Mouse (Mus musculus) heart, postnatal 14 days (tissue): ENCODE measurements around the gene Crebrf. TPM values are rescaled to one million over a fixed set of nuclear protein-coding genes. Genes with fewer than 3 reads are reported as not detected.

Experiments used
- DNase-seq, 2 experiments: peaks; one replicate each; pipeline ENCODE4 v3.0.0; 2021 to 2022
- intact Hi-C: fragments of 180-260 bp; cut with DNase I; formaldehyde crosslinking; loops from one replicate; pipeline ENCODE4 v1.15.1; 2025
- long read RNA-seq, 2 experiments: library from polyadenylated mRNA; stranded (forward); transcript quantifications; one replicate each; pipeline ENCODE4 v2.0.0; 2021
- total RNA-seq, 2 experiments: library from RNA; stranded (reverse); gene quantifications; 2 replicates each; pipeline ENCODE4 v1.2.3; 2021

Gene Crebrf
- total RNA-seq, result 10 to 100 TPM; 44.5 to 49.6 TPM
- long read RNA-seq, experiment 1, full-length matches to known transcripts, result 3 of 13 reads
- long read RNA-seq, experiment 1, partial matches to known transcripts, result 3 of 13 reads
- long read RNA-seq, experiment 1, other reads (novel, unspliced or antisense), result 7 of 13 reads
- long read RNA-seq, experiment 2, full-length matches to known transcripts, result 2 of 6 reads
- long read RNA-seq, experiment 2, partial matches to known transcripts, result 2 of 6 reads
- long read RNA-seq, experiment 2, other reads (novel, unspliced or antisense), result 2 of 6 reads

DNA sequence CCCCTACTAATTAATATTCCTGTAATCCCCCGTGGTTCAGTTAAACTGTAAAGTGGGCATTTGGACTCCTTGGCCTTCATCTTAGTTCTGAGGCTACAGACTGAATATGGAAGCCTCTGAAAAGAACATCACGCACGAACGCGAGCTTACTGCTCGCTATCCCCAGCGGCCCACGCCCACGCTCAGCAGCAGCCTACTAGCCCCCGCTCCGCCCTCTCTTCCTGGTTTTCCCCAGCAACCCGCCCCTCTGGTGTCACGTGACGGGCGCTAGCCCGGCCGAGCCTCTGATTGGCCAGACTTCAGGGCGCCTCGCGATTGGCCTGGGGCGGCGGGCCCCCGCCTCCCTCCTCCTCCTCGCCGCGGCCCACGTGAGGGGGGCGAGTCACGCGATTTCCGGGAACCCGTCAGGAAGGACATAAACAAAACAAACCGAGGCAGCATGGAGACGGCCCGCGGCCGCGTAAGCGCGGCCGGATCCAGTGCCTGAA, at the start of gene Crebrf:
Gene Crebrf, plus strand, starts transcription at position 380 of the 488 bp plus-strand sequence.
- DNase-seq, result peak; percentile 98 to 99
- intact Hi-C loops, result loop anchor here (5.0 kb wide), 2 partner anchors 62 to 172 kb away; no protein-coding TSS in a partner anchor

DNA sequence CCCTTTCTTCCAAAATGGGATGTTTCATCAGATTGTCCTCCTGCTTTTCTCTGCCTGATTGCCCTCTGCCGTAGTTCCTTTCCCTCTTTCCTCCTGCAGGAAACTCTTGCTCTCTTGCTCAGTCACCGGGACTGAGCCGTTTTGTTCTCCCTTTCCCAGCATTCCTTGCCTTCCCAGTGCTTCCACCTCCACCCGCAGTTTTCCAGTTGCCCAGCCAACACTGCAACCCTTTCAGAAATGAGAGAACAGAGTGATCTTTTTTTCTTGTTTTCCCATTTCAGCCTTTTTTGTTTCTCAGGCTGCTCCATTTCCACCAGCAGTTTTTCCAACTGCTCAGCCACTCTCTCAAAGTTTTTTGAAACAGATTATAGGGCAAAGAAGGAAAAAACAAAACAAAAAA, 44.2 kb upstream of the Crebrf start:
- intact Hi-C loops, result no loop called here
- no peak for DNase-seq

DNA sequence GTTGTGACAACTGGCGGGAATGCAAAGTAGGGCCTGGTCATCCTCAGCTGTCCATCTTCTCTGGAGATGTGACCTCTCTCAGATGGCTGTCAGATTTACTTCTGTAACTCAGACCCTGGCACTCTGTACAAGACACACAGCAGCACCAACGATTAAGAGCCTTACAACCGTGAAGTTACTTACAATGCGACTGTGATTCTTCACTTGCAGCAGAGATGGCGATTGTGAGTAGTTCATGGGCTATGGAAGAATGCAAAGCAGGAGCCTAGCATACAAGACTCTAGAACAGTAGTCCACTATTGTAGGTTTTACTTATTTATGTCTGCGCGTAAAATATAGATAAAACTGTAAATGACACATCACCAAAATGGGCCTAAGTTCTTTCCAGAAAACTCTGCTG, 39.6 kb upstream of the Crebrf start:
- intact Hi-C loops, result loop anchor here (5.0 kb wide), 1 partner anchor 36 kb away; no protein-coding TSS in a partner anchor
- no peak for DNase-seq

DNA sequence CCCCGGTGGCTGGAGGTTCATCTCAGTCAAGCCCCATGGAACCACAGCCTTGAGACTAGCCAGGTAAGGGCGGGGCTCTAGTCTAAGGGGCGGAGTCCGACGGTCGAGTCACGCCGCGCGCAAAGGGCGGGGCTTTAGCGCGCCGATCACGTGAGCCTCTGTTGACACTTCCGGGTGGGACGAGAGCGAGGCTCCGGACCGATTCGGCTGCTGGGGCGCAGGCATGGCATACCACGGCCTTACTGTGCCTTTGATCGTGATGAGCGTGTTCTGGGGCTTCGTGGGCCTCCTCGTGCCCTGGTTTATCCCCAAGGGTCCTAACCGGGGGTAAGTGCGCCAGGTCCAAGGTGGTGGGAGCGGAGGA, 39.2 kb upstream of the Crebrf start:
- peak; percentile 86 to 90 for DNase-seq
- intact Hi-C loops, result loop anchor here (5.0 kb wide), 1 partner anchor 36 kb away; no protein-coding TSS in a partner anchor

DNA sequence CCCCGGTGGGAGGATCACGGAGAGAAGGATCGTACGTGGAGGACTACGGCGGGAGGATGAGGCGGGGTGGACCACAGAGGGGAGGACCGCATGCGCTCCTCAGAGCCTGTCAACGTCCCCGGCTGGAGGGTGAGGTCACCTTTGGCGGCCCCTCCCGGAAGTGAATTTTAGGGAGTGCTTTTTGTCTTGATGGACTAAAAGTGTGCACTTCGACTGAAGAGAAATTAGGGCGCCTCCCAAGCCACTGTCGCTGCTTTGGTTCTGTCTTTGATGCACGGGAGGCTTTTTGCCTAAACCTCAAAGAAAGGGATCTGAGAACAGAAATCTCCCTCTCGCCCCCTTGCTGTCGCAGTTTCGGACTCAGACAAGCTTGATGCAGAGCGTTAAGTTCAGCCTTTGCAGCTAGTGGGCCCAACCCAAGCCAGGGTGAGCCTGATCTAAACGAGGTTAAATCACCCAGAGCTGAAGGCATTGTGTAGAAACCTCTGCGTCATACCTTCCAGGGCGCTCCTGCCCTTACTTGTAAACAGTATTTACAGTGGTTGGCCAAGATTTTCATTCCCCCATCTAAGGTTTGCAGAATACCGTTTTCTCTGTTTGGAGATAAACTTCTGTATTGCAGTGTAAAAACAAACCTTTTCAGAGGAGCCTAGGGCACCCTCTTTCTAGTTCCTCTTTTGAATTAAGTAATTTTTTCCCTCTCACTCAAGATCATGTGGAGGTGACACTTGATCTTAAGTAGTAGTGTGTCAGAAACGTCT, 38.7 kb upstream of the Crebrf start:
- intact Hi-C loops, result loop anchor here (5.0 kb wide), 1 partner anchor 36 kb away; no protein-coding TSS in a partner anchor
- DNase-seq, result peak; percentile 80 to 86

DNA sequence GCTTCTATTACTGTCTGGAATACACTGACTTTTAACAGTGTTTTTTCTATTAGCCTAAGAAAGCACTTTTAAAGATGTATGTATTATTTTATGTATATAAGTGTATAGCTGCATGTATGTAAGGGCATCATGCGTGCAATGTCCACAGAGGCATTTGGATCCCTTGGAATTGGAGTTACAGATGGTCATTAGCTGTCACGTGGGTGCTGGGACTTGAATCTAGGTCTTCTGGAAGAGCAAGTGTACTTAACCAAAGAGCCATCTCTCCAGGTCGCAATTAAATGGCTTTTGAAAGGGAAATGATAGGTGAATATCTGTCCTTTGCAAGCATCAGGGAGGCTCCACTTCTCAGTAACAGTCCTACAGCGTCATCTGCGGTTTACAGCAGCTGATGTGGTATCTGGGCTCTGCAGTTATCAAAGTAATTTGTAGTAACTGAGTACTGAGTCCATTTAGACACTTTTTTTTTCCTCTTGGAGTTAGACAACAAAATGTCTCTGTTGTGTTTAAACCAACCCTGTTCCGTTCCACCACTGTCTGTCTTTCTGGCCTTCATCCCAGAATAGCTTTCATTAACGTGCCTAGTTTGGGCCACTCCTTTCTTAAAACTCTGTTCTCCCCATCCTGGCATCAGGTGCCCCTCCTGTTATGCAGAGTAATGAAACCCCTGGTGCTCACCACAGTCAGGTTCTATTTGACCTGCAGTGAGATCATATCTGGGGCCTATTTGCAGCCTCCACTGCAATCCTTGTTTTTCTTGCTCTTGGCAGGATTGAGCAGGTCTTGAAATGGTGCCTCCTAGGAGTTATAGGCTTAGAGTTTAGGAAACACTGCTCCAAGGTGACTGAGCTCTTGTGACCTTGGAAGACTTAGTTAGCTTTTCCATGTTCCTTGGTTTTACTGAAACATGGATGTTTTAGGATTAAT, 37.5 kb upstream of the Crebrf start:
- intact Hi-C loops, result loop anchor here (5.0 kb wide), 1 partner anchor 34 kb away; no protein-coding TSS in a partner anchor
- DNase-seq, result no peak

DNA sequence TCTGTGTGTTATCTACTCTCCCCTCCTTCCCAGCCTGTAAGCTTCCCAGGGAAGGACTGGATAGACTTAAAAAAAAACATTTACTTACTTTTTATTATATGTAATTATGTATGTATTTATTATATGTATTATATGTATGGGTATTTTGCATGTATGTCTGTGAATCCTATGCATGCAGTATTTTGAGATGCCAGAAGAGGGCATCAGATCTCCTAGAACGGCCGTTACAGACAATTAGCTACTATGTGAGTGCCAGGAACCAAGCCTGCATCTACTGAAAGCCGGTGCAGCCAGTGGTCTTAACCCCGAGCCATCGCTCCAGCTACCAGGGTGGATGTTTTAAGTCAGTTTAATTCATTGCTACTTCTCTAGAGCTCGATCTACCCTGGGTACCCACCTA, 34.2 kb upstream of the Crebrf start:
- intact Hi-C loops, result loop anchor here (10.0 kb wide), 1 partner anchor 414 kb away; no protein-coding TSS in a partner anchor
- no peak for DNase-seq

DNA sequence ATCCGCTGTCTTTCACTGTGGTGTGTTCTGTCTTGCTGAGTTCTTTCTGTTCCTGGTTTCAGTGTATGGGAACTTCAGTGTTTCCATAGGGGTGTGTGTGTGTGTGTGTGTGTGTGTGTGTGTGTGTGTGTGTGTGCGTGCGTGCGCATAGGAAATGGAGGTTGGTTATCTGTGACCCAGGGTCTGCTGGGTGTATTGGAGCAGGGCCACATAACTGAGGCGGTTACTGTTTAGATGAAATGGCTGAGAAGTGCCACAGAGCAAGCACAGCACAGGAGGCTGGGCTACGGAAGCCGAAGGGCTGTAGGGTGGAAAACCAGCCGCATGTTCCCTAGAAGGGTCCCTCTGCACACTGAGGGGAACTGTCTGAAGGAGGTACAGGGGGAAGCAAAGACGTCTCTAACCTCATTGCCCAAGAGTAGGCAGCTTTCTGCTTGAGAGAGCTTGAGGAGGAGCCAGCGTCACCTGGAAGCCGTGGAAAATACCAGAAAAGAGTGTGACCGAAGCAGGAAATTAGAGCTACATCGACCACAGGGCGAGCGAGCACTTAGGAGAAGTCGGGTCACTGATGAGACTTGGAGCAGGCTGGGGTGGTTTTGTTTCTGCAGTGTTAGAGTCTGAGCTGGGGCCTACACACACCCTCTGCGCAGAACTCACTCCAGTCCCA, 29.0 kb upstream of the Crebrf start:
- no peak for DNase-seq
- intact Hi-C loops, result loop anchor here (10.0 kb wide), 1 partner anchor 408 kb away; no protein-coding TSS in a partner anchor

DNA sequence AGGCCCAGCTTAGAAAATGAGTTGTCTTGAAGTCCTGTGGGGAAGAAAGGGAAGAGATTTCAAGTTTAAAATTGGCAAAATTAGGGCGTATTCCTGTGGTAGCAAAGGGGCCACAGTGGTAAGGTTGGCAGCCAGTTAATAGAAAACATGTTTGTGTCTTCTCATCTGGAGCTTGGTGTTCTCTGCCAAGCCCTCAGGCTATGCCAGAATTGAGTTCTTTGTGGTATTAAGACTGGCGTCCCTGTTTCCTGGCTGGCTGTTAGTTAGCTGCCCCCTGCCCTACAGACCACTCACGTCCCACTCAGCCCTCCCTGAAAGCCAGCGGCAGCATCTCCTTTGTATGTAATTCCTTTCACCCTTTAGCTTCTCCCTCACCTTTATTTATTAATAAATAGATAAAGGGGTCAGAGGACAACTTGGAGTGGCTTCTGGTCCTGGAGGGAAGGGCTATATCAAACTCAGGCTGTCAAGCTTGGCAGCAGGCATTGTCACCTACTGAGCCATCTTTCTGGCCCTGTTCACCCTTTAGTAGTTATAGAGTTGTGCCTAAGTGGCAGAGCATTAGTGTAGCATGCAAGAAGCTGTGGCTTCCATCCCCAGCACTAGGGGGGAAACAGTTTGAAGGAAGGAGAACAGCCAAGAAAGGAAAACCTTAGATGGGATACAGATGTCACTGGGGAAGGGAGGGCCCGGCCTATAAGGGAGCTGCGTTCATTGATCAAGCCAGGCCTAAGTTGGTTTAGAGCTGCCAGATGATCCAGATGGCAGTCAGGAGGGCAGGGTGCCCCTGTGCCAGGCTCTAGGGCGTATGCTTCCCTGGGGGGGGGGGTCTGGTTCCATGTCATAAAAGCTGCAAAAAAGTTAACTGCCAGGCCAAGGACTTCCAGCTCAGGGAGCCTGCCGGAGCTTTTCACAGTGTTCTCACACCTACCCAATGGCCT, 26.4 kb upstream of the Crebrf start:
- intact Hi-C loops, result loop anchor here (10.0 kb wide), 1 partner anchor 406 kb away; no protein-coding TSS in a partner anchor
- no peak for DNase-seq

DNA sequence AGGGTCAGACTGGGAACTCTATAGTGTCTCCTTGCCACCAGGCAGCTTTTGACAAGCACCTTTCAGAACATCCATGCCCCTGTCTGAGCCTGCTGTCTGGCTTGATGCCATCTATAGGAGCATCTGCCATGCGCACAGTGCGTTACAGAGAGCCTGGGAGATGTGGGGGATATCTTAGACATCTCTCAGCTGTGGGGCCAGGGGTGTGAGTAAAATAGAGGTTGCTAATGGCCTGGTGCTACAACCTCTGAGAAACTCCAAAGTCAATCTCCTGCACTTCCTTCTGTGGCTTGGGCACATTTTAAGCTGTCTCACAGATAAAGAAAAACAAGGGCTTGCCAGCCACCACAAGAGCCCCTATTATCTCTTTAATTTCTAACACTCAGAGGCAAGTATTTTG, 25.6 kb upstream of the Crebrf start:
- no peak for DNase-seq
- intact Hi-C loops, result loop anchor here (10.0 kb wide), 1 partner anchor 405 kb away; no protein-coding TSS in a partner anchor

DNA sequence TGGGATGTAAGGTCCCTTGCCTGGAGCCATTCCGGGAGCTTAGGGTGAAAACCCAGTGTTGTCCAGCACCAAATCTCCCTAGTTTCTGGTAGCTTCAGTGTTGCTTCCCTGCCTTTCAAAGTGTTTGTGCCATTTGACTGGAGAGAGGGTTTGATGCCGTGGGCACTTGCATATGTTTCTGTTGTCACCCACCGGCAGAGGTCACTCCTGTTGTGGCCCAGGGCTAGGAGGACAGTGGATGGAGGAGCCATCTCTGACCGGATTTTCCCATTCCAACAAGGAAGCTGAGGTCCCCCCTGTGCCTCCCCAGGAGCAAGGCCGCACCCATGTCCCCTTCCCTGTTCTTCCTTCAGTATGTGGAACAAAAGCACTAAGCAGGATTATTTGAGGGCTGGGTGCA, 25.2 kb upstream of the Crebrf start:
- DNase-seq, result no peak
- intact Hi-C loops, result no loop called here

DNA sequence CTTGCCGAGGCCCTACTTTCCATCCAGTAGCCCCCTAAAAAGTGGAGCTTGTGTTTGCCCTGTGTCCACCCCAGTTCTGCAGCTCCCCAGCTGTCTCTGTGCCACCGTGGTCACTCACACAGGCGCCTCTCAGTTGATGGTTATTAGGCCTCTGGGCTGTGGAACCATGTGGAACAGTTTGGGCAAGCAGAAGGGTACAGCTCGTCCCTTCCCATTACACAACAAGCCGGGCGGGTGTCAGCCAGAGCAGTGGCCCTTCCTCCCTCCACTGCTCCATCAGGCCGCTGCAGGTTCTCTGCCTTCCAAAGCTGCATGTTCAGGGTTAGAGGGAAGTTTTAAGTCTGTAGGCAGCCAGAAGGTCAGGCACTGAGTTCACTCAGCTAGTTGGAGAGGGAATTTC, 24.3 kb upstream of the Crebrf start:
- no peak for DNase-seq
- intact Hi-C loops, result no loop called here

DNA sequence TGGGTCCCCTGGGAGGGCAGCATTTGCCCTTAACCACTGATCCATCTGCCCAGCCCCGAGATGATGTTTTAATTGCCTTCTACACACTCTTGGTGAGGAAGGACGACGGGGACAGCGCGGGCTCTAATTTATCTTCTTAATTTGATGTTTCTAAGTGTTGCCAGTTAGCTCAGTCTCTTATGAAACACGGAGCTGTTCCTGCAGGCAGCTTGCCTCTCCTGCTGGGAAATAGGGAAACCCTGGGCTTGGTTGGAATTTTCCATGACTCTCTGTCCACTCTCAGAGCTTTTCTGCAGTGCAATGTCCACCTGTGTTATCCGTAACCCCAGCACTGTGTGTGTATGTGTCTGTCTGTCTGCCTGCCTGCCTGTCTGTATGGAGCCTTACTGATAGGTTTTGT, 22.0 kb upstream of the Crebrf start:
- intact Hi-C loops, result no loop called here
- DNase-seq, result no peak

DNA sequence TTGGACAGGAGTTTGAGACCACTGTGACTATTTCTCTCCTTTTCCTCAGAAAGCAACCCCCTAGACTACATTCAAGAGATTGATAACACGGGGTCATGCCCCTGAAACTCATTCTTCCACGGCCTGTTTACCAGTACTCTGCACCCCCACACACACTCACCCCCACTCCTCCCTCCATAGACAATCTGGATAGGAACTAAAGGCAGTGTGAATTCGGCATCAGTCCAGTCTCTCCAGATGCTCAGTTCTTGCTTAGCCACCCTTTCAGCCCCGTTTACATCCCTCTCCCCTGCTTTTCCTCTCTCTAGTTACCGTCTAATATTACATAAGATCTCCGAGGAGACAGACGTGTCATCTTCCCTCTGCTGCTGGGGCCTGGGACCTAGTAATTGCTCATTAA, 21.3 kb upstream of the Crebrf start:
- intact Hi-C loops, result no loop called here
- DNase-seq, result no peak

DNA sequence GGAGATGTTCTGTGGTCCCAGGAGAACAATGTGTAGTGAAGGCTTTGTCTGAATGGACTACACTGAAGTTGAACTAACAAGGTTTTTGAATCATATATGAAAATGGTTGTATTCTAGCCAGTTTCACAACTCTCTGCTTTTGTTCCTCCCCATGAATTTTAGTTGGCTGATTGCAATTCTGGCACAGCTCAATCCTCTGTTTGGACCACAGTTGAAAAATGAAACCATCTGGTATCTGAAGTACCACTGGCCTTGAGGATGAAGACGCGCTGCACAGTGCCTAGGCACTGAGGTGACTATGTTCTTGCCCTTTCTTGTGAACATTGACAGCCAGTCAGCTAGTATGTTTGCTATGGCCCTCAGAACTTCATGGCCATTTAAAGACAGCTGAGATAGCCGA, 20.3 kb upstream of the Crebrf start:
- intact Hi-C loops, result no loop called here
- DNase-seq, result no peak

DNA sequence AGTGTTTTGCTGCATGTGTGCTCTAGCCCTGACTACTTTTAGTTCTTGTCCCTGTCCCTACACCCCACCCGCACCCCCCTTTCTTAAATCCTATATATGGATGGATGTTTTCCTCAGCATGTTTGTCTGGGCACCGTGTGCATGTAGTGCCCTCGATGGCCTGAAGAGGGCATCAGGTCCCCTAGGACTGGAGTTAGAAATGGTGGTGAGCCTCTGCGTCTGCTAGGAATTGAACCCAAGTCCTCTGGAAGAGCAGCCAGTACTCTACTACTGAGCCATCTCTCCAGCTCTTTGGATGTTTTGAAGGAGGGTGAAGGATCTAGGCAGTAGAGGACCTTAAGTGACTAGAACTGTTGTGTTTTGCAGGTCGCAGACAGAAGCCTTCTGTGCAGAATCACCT, 16.6 kb upstream of the Crebrf start:
- no peak for DNase-seq
- intact Hi-C loops, result no loop called here

DNA sequence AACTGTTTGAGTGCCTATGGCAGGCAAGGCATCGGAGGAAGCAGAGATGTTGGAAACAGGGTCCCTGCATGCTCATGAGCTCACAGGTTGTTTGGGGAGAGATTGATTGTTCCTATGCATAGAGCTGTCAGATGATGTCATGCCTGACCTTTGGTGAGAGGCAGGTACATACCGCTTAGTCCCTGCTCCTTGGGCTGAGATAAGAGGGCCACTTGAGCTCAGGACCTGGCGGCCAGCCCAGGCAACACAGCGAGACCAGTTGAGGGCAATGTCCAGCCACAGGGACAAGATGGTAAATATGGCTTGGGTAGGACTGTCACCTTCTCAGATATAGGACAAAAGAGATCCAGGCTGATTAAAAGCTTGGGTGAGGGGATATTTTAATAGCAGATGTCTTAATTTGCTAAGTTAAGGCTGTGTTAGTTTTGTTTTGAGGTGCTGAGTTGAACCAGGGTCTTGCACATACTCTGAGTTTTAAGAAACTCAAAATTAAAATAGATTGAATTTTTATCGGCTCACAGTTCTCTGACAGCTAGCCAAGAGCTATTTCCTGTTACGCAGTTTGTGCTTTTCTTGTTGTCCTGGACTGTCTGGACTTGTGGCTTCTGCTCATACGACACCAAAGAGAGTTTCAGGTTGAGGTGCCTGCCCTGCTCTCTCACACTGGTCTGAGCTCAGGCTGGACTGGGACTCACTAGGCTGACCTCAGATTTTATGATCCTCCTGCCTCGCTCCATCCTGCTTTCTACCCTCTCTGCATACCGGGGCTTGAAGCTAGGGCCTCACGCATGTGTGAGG, 15.4 kb upstream of the Crebrf start:
- peak; percentile 46 to 59 for DNase-seq
- intact Hi-C loops, result no loop called here

DNA sequence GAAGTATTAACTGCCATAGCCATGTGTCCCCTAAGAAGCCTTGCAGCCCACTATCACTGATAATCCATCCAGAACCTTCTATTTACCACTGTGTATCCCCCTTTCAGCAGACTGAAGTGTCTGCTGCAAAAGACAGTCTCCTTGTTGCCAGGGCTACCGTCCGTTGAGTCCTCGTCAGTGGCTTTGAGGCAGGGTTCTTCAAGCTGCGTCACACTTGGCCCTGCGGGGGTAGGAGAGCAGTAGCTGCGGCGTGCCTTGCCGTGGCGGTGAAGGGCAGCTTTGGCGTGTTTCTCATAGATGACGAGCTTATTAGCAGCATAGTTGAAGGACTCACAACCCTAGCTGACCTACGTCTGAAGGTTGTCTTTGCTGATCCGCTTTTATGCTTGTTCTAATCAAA, 13.9 kb upstream of the Crebrf start:
- no peak for DNase-seq
- intact Hi-C loops, result no loop called here
